Mouse (Mus musculus) ES-E14 (cell line): Measurements from ENCODE around the gene 1700067K01Rik.

Experiments used
- ZC3H11A ChIP-seq: IDR thresholded peaks from 2 replicates; pipeline ENCODE4 v1.6.1; 2012; ENCODE audit warnings: low read depth, mild to moderate bottlenecking, inconsistent platforms, low read length, borderline replicate concordance
- ZNF384 ChIP-seq: IDR thresholded peaks from 2 replicates; pipeline ENCODE4 v1.6.1; 2012; ENCODE audit warnings: low read depth, low read length, inconsistent platforms

GRCm38 (mm10) chr8:83990170-83990569, 11.1 kb upstream of the 1700067K01Rik start:
- TF ChIP-seq ZNF384, result no peak
- no peak for TF ChIP-seq ZC3H11A
